Mouse (Mus musculus): Measurements from ENCODE around the gene Slc13a4. TPM values are rescaled to one million over a fixed set of nuclear protein-coding genes. Genes with fewer than 3 reads are reported as not detected.

Slc13a4 gene
- polyA plus RNA-seq, 1 experiment from 2014 or later: 2.4 TPM

- Histone ChIP-seq H3K27ac (ENCODE audit: low read depth, low read length) (no peak overlapping the region), H3K4me1 (ENCODE audit: control insufficient read depth, insufficient read depth, low read length) (peaks cover 7% of the 10 kb centered on the region; the same call in 1 of the 2 replicates), H3K9me3 (replicated peaks; ENCODE audit: control insufficient read depth, low read length) (no peaks in the 10 kb centered on the region), H3K36me3 (ENCODE audit: control insufficient read depth, insufficient read depth, low read length) (no peaks in the 10 kb centered on the region), H3K27me3 (ENCODE audit: control insufficient read depth, insufficient read depth, low read length) (no peaks in the 10 kb centered on the region), H3K9ac (ENCODE audit: low read depth, low read length) (no peak overlapping the region), H3K4me2 (no peak overlapping the region), H3K4me3 (ENCODE audit: low read depth, low read length) (no peak overlapping the region)
- WGBS (ENCODE audit: insufficient replicate concordance): 69% methylated on average over 11 of the region's 11 CpGs
- no peak for ATAC-seq (replicated peaks; ENCODE audit: insufficient number of reproducible peaks, low FRiP score, low TSS enrichment)
Observed at GRCm38 (mm10) chr6:35273391-35274082, 34.4 kb downstream of the Slc13a4 start.

GRCm38 (mm10) chr6:35271868-35272765 lies 35.8 kb downstream of the Slc13a4 start:
- H3K27me3 ChIP-seq (ENCODE audit: control insufficient read depth, insufficient read depth, low read length): no peaks in the 10 kb centered on the region
- 85% methylated on average over 20 of the region's 20 CpGs for WGBS (ENCODE audit: insufficient replicate concordance)
- no peaks in the 10 kb centered on the region for H3K36me3 ChIP-seq (ENCODE audit: control insufficient read depth, insufficient read depth, low read length)
- H3K4me3 ChIP-seq (ENCODE audit: low read depth, low read length): no peak overlapping the region
- ATAC-seq (replicated peaks; ENCODE audit: insufficient number of reproducible peaks, low FRiP score, low TSS enrichment): no peak
- H3K9ac ChIP-seq (ENCODE audit: low read depth, low read length): no peak overlapping the region
- H3K9me3 ChIP-seq (replicated peaks; ENCODE audit: control insufficient read depth, low read length): no peaks in the 10 kb centered on the region
- H3K27ac ChIP-seq (ENCODE audit: low read depth, low read length): no peak overlapping the region
- H3K4me1 ChIP-seq (ENCODE audit: control insufficient read depth, insufficient read depth, low read length): no peaks in the 10 kb centered on the region
- no peak overlapping the region for H3K4me2 ChIP-seq

GRCm38 (mm10) chr6:35271094-35271855 lies 36.7 kb downstream of the Slc13a4 start:
- H3K27me3 ChIP-seq (ENCODE audit: control insufficient read depth, insufficient read depth, low read length): no peaks in the 10 kb centered on the region
- H3K4me3 ChIP-seq (ENCODE audit: low read depth, low read length): no peak overlapping the region
- H3K9me3 ChIP-seq (replicated peaks; ENCODE audit: control insufficient read depth, low read length): no peaks in the 10 kb centered on the region
- no peak for ATAC-seq (replicated peaks; ENCODE audit: insufficient number of reproducible peaks, low FRiP score, low TSS enrichment)
- no peak overlapping the region for H3K27ac ChIP-seq (ENCODE audit: low read depth, low read length)
- no peak overlapping the region for H3K4me2 ChIP-seq
- H3K4me1 ChIP-seq (ENCODE audit: control insufficient read depth, insufficient read depth, low read length): no peaks in the 10 kb centered on the region
- 84% methylated on average over 12 of the region's 12 CpGs for WGBS (ENCODE audit: insufficient replicate concordance)
- H3K36me3 ChIP-seq (ENCODE audit: control insufficient read depth, insufficient read depth, low read length): no peaks in the 10 kb centered on the region
- H3K9ac ChIP-seq (ENCODE audit: low read depth, low read length): no peak overlapping the region

GRCm38 (mm10) chr6:35269643-35270042 lies 38.3 kb downstream of the Slc13a4 start:
- Histone ChIP-seq H3K27ac (ENCODE audit: low read depth, low read length) (no peak overlapping the region), H3K4me2 (no peak overlapping the region), H3K36me3 (ENCODE audit: control insufficient read depth, insufficient read depth, low read length) (no peaks in the 10 kb centered on the region), H3K4me3 (ENCODE audit: low read depth, low read length) (no peak overlapping the region), H3K9me3 (replicated peaks; ENCODE audit: control insufficient read depth, low read length) (no peaks in the 10 kb centered on the region), H3K9ac (ENCODE audit: low read depth, low read length) (no peak overlapping the region), H3K4me1 (ENCODE audit: control insufficient read depth, insufficient read depth, low read length) (no peaks in the 10 kb centered on the region), H3K27me3 (ENCODE audit: control insufficient read depth, insufficient read depth, low read length) (no peaks in the 10 kb centered on the region)
- WGBS (ENCODE audit: insufficient replicate concordance): 66% methylated on average over 13 of the region's 13 CpGs
- ATAC-seq (replicated peaks; ENCODE audit: insufficient number of reproducible peaks, low FRiP score, low TSS enrichment): no peak

GRCm38 (mm10) chr6:35268711-35269110 lies 39.2 kb downstream of the Slc13a4 start:
- ATAC-seq (replicated peaks; ENCODE audit: insufficient number of reproducible peaks, low FRiP score, low TSS enrichment): no peak
- Histone ChIP-seq H3K4me2 (no peak overlapping the region), H3K9me3 (replicated peaks; ENCODE audit: control insufficient read depth, low read length) (no peaks in the 10 kb centered on the region), H3K4me1 (ENCODE audit: control insufficient read depth, insufficient read depth, low read length) (no peaks in the 10 kb centered on the region), H3K9ac (ENCODE audit: low read depth, low read length) (no peak overlapping the region), H3K4me3 (ENCODE audit: low read depth, low read length) (no peak overlapping the region), H3K27ac (ENCODE audit: low read depth, low read length) (no peak overlapping the region), H3K27me3 (ENCODE audit: control insufficient read depth, insufficient read depth, low read length) (no peaks in the 10 kb centered on the region), H3K36me3 (ENCODE audit: control insufficient read depth, insufficient read depth, low read length) (no peaks in the 10 kb centered on the region; the same call in 1 of the 2 replicates)
- 90% methylated on average over 13 of the region's 13 CpGs for WGBS (ENCODE audit: insufficient replicate concordance)

GRCm38 (mm10) chr6:35265580-35266278 lies 42.2 kb downstream of the Slc13a4 start:
- Histone ChIP-seq H3K27me3 (ENCODE audit: control insufficient read depth, insufficient read depth, low read length) (no peaks in the 10 kb centered on the region), H3K9ac (ENCODE audit: low read depth, low read length) (no peak overlapping the region), H3K4me2 (no peak overlapping the region), H3K27ac (ENCODE audit: low read depth, low read length) (no peak overlapping the region), H3K4me3 (ENCODE audit: low read depth, low read length) (no peak overlapping the region), H3K4me1 (ENCODE audit: control insufficient read depth, insufficient read depth, low read length) (0 out of 2 replicates have a peak, but pooled peaks cover under 1% of the 10 kb centered on the region), H3K36me3 (ENCODE audit: control insufficient read depth, insufficient read depth, low read length) (peaks cover 11% of the 10 kb centered on the region), H3K9me3 (replicated peaks; ENCODE audit: control insufficient read depth, low read length) (no peaks in the 10 kb centered on the region)
- 75% methylated on average over 15 of the region's 15 CpGs for WGBS (ENCODE audit: insufficient replicate concordance)
- ATAC-seq (replicated peaks; ENCODE audit: insufficient number of reproducible peaks, low FRiP score, low TSS enrichment): no peak

- peaks cover 39% of the 10 kb centered on the region for H3K4me1 ChIP-seq (ENCODE audit: control insufficient read depth, insufficient read depth, low read length)
- peaks cover 11% of the 10 kb centered on the region for H3K36me3 ChIP-seq (ENCODE audit: control insufficient read depth, insufficient read depth, low read length)
- no peak overlapping the region for H3K4me3 ChIP-seq (ENCODE audit: low read depth, low read length)
- no peak for ATAC-seq (replicated peaks; ENCODE audit: insufficient number of reproducible peaks, low FRiP score, low TSS enrichment)
- no peaks in the 10 kb centered on the region for H3K27me3 ChIP-seq (ENCODE audit: control insufficient read depth, insufficient read depth, low read length)
- no peak overlapping the region for H3K4me2 ChIP-seq
- no peak overlapping the region for H3K27ac ChIP-seq (ENCODE audit: low read depth, low read length)
- H3K9me3 ChIP-seq (replicated peaks; ENCODE audit: control insufficient read depth, low read length): no peaks in the 10 kb centered on the region
- 69% methylated on average over 7 of the region's 7 CpGs for WGBS (ENCODE audit: insufficient replicate concordance)
- H3K9ac ChIP-seq (ENCODE audit: low read depth, low read length): no peak overlapping the region
Observed at GRCm38 (mm10) chr6:35260531-35260930, 47.4 kb downstream of the Slc13a4 start.

- H3K36me3 ChIP-seq (ENCODE audit: control insufficient read depth, insufficient read depth, low read length): peaks cover 11% of the 10 kb centered on the region
- 59% methylated on average over 5 of the region's 5 CpGs for WGBS (ENCODE audit: insufficient replicate concordance)
- H3K4me1 ChIP-seq (ENCODE audit: control insufficient read depth, insufficient read depth, low read length): peaks cover 49% of the 10 kb centered on the region
- no peaks in the 10 kb centered on the region for H3K9me3 ChIP-seq (replicated peaks; ENCODE audit: control insufficient read depth, low read length)
- H3K27me3 ChIP-seq (ENCODE audit: control insufficient read depth, insufficient read depth, low read length): no peaks in the 10 kb centered on the region
- no peak overlapping the region for H3K4me2 ChIP-seq
- no peak overlapping the region for H3K27ac ChIP-seq (ENCODE audit: low read depth, low read length)
- ATAC-seq (replicated peaks; ENCODE audit: insufficient number of reproducible peaks, low FRiP score, low TSS enrichment): no peak
- no peak overlapping the region for H3K9ac ChIP-seq (ENCODE audit: low read depth, low read length)
- no peak overlapping the region for H3K4me3 ChIP-seq (ENCODE audit: low read depth, low read length)
Observed at GRCm38 (mm10) chr6:35259526-35259925, 48.4 kb downstream of the Slc13a4 start.
